Mouse (Mus musculus) neural tube, embryonic 11.5 days (tissue): ENCODE measurements around the gene Pdx1. TPM values are rescaled to one million over a fixed set of nuclear protein-coding genes. Genes with fewer than 3 reads are reported as not detected.

Experiments used
- ATAC-seq: fragments of 200-750 bp; cut with Nextera tagmentation; 2 replicates; pipeline ENCODE4 v1.8.0; 2017; ENCODE audit warnings: moderate number of reproducible peaks, mild to moderate bottlenecking, moderate TSS enrichment, moderate library complexity; ENCODE audit not compliant: insufficient read depth, low FRiP score, low TSS enrichment
- DNase-seq: peaks from one replicate; pipeline ENCODE4 v3.0.0-alpha.2; 2015; ENCODE audit warnings: low spot score
- H3K27ac ChIP-seq: fragments of 300-500 bp; sonication (generic); 2 replicates; pipeline ENCODE4 v1.5.1; 2014; ENCODE audit warnings: low read depth, mild to moderate bottlenecking, low read length
- H3K27me3 ChIP-seq: fragments of 300-500 bp; sonication (generic); 2 replicates; pipeline ENCODE4 v1.6.1; 2014; ENCODE audit warnings: mild to moderate bottlenecking, low read length, mixed read lengths; ENCODE audit not compliant: control insufficient read depth, insufficient read depth
- H3K36me3 ChIP-seq: fragments of 300-500 bp; sonication (generic); 2 replicates; pipeline ENCODE4 v1.6.1; 2014; ENCODE audit warnings: mild to moderate bottlenecking, low read length, moderate library complexity, mixed read lengths; ENCODE audit not compliant: control insufficient read depth, insufficient read depth
- H3K4me1 ChIP-seq: fragments of 300-500 bp; sonication (generic); 2 replicates; pipeline ENCODE4 v1.6.1; 2014; ENCODE audit warnings: low read length, mixed read lengths; ENCODE audit not compliant: control insufficient read depth, insufficient read depth
- H3K4me2 ChIP-seq: fragments of 300-500 bp; sonication (generic); 2 replicates; pipeline ENCODE4 v1.6.1; 2014; ENCODE audit warnings: low read depth, mild to moderate bottlenecking, moderate library complexity
- H3K4me3 ChIP-seq: fragments of 300-500 bp; sonication (generic); 2 replicates; pipeline ENCODE4 v1.5.1; 2014; ENCODE audit warnings: low read depth, low read length
- H3K9ac ChIP-seq: fragments of 300-500 bp; sonication (generic); 2 replicates; pipeline ENCODE4 v1.6.1; 2014; ENCODE audit warnings: mild to moderate bottlenecking, low read length
- H3K9me3 ChIP-seq: fragments of 300-500 bp; sonication (generic); 2 replicates; pipeline ENCODE4 v1.6.1; 2016; ENCODE audit warnings: low read length; ENCODE audit not compliant: control insufficient read depth
- WGBS: fragments of 180-500 bp; shearing (Covaris S2); extraction: QIAGEN DNeasy Blood & Tissue Kit; methylation state at CpG from one replicate; pipeline ENCODE4 v1.1.7; 2014; 5-methylcytosine and 5-hydroxymethylcytosine counted together
- polyA plus RNA-seq: library from polyadenylated mRNA; unstranded; fragments of >200 nt; fragmentation: Nextera tagmentation; extraction: Ambion mirVana; gene quantifications from 2 replicates; pipeline ENCODE4 v1.2.1, GENCODE M21; 2014

Gene Pdx1
- polyA plus RNA-seq, 1 experiment from 2014 or later, result not detected

DNA sequence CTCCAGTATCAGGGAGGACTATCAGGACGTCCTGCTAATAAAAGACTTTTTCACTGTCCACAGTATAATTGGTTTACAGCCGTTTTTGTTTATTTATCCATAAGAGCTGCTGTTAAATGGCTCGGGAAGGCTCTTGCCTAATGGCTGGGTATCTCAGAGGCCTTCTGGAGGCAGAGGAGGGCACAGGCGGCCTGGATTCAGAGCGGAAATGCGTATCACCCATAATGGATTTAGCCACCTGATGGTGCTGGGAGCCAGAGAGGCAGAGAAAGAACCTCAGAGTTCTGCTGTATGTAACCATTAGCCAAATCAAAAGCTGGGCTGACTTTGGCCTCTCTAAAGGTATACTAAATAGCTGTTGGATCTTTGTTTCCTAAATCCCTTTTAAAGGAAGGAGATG, 2.3 kb upstream of the Pdx1 start:
- H3K9me3 ChIP-seq, result no peaks in the 10 kb centered on the region
- 1% methylated on average over 6 of the region's 6 CpGs for whole genome bisulfite sequencing
- H3K27ac ChIP-seq, result no peak overlapping the region
- no peaks in the 10 kb centered on the region for H3K4me1 ChIP-seq
- no peak overlapping the region for H3K4me2 ChIP-seq
- H3K27me3 ChIP-seq, result peaks cover 72% of the 10 kb centered on the region
- DNase-seq (no peak), ATAC-seq (no peak)
- H3K36me3 ChIP-seq, result no peaks in the 10 kb centered on the region
- H3K9ac ChIP-seq, result no peak overlapping the region
- no peak overlapping the region for H3K4me3 ChIP-seq

DNA sequence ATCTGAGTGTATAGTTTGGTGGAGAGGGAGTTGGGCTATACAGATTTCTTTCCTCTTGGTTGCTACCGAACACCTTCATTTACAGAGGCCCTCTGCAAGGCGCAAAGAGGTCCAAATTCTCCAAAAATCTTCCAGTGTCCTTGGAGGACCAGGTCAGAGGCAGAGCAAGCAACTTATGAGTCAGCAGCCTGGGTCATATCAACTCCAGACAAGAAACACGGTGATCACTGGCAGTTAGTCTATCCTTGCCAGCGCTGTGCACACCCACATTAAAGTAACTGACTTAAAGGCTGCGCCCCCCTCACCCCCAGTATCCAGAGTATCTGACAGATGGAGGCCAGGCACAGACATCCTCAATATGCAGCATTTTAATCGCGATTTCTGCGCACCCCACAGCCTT, 1.0 kb upstream of the Pdx1 start:
- H3K4me3 ChIP-seq, result no peak overlapping the region
- no peaks in the 10 kb centered on the region for H3K36me3 ChIP-seq
- WGBS, result 2% methylated on average over 8 of the region's 8 CpGs
- ATAC-seq (no peak), DNase-seq (no peak)
- no peaks in the 10 kb centered on the region for H3K9me3 ChIP-seq
- no peak overlapping the region for H3K4me2 ChIP-seq
- no peak overlapping the region for H3K27ac ChIP-seq
- no peaks in the 10 kb centered on the region for H3K4me1 ChIP-seq
- H3K27me3 ChIP-seq, result peaks cover 83% of the 10 kb centered on the region
- no peak overlapping the region for H3K9ac ChIP-seq

DNA sequence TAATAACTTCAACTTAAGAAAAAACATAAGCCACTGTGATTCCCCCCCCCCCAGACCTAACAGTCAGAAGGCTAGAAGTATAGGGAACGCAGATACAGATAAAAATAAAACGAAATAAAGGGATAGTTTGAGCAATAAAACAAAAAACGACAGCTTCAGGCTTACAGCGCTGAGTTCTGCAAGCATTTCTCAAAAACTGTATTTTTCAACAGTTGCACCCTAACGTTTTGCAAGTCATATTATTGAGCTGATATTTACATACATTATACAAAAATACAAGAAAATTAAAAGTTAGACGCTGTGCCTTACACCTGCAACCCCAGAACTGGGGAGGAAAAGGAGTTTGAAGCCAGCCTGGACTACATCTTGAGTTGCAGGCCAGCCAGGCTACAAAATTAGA, 388 bp upstream of the Pdx1 start:
- ATAC-seq, result no peak
- no peak overlapping the region for H3K4me2 ChIP-seq
- WGBS, result 4% methylated on average over 6 of the region's 6 CpGs
- no peak overlapping the region for H3K9ac ChIP-seq
- peaks cover 89% of the 10 kb centered on the region for H3K27me3 ChIP-seq
- no peaks in the 10 kb centered on the region for H3K4me1 ChIP-seq
- H3K27ac ChIP-seq, result no peak overlapping the region
- H3K36me3 ChIP-seq, result no peaks in the 10 kb centered on the region
- DNase-seq, result no peak
- H3K9me3 ChIP-seq, result no peaks in the 10 kb centered on the region
- no peak overlapping the region for H3K4me3 ChIP-seq

DNA sequence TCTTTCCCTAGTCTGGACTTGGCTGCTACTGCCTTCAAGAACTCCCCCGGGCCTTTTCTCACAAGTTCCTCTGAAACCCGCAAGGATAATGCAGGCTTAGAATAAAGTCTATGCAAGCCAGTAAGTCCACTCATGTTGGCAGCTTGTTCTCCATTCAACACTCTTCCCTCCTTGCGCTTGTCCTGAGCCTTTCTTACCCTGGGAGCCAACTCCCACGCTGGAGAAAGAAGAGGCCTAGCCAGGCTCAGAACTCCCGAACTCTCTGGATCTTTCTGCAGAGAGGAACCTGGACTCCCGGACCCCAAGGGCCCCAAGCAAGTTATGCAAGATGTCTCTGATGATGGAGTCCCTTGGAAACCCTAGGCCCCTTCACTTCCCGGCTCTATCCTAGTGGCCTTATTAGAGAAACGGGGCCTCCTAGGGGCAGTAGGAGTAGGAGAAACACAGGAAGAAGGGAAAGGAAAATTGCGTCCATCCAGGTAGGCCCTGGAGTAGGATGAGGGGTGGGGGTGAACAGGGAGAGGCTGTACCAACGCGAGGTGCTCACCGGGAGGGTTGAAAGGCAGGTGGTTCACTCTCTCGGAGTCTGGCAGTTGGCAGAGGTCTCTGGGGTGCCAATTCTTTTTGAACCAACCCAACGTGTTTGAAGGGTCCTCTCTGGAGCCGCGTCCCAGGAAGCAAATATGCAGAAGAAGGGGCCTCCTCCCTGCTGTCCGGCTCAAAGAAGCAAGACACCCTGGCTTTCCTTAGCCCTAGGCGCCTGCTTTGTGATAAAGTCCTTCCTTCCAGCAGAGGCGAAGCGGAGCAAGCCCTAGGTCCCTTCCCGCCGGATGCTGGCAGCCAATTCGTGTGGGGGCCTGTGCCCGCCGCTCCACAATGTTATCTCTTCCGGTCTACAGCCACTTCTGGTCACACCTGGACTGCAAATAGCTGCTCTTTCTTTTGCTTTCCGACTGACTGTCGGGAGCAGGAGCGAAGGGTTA, 1.2 kb downstream of the Pdx1 start:
- Histone ChIP-seq H3K9ac (no peak overlapping the region), H3K27me3 (peaks cover 97% of the 10 kb centered on the region), H3K36me3 (no peaks in the 10 kb centered on the region), H3K4me1 (no peaks in the 10 kb centered on the region), H3K4me3 (no peak overlapping the region), H3K9me3 (no peaks in the 10 kb centered on the region), H3K4me2 (no peak overlapping the region), H3K27ac (no peak overlapping the region)
- ATAC-seq (no peak), DNase-seq (peak; percentile 39)
- WGBS, result 1% methylated on average over 29 of the region's 29 CpGs

DNA sequence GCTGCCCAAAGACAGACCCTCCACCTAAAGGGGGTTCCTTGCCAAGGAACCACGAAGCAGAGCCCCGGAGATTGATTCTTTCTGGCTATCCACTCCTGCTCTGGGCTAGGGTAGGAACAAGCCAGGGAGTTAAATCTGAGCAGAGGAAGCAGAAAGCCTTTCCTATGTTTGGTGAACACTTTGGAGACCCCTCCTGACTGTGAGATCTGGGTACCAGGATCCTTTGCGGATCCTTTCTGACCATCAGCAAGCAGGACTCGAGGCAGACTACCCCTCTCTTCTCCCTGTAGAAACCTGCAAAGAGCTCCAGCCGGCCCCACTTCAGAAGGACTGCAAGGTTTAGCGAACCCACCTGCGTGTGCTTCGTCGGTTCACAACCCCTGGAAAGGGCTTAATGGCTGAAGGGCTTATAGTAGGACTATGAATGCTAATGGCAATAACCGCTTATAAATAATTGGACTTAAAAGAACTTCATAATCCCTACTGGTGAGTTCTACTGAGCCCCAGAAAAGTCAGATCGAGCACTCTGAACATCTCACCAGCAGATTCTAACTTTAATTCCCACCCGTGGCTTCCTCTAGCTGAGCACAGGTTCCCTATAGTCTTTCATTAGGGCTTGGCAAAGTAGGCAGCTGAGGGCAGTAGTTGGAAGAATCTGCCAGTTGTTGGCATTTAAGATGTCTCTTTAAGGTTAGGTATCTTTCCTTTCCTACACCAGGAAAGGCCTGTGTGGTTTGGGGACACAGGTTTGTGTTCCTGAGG, 2.5 kb downstream of the Pdx1 start:
- WGBS, result 2% methylated on average over 12 of the region's 12 CpGs
- no peak overlapping the region for H3K4me2 ChIP-seq
- no peak overlapping the region for H3K4me3 ChIP-seq
- H3K36me3 ChIP-seq, result no peaks in the 10 kb centered on the region
- ATAC-seq (no peak), DNase-seq (no peak)
- peaks cover 97% of the 10 kb centered on the region for H3K27me3 ChIP-seq
- H3K9ac ChIP-seq, result no peak overlapping the region
- no peaks in the 10 kb centered on the region for H3K9me3 ChIP-seq
- H3K27ac ChIP-seq, result no peak overlapping the region
- H3K4me1 ChIP-seq, result no peaks in the 10 kb centered on the region

DNA sequence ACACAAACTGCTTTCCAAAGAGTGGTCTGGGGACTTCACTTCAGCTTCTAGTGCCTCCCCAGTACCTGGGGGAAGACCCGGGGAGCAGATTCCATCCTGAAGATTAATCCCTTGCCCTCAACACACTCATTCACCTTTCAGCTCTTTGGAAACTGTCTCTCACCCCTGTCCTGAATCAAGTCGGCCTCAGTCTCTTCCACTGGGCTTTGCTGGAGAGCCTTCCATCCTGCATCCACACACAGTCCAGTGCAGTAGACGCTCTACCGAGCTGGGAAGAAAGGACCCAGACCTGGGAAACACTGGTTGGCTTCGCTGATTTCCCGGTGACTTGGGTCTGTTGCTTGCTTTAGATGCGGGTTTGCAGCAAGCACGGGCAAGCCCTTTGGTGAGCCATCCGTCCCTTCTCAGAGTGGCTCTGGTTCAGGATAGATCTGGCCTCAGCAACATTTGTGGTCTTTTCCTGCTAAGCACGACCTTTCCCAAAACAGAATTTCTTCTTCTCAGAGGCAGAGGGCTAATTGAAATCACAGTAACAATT, 3.1 kb downstream of the Pdx1 start:
- peaks cover 97% of the 10 kb centered on the region for H3K27me3 ChIP-seq
- DNase-seq (peak; percentile 56), ATAC-seq (no peak)
- H3K4me2 ChIP-seq, result no peak overlapping the region
- 2% methylated on average over 10 of the region's 10 CpGs for WGBS
- H3K27ac ChIP-seq, result no peak overlapping the region
- no peaks in the 10 kb centered on the region for H3K36me3 ChIP-seq
- no peaks in the 10 kb centered on the region for H3K9me3 ChIP-seq
- H3K4me1 ChIP-seq, result no peaks in the 10 kb centered on the region
- no peak overlapping the region for H3K9ac ChIP-seq
- no peak overlapping the region for H3K4me3 ChIP-seq

DNA sequence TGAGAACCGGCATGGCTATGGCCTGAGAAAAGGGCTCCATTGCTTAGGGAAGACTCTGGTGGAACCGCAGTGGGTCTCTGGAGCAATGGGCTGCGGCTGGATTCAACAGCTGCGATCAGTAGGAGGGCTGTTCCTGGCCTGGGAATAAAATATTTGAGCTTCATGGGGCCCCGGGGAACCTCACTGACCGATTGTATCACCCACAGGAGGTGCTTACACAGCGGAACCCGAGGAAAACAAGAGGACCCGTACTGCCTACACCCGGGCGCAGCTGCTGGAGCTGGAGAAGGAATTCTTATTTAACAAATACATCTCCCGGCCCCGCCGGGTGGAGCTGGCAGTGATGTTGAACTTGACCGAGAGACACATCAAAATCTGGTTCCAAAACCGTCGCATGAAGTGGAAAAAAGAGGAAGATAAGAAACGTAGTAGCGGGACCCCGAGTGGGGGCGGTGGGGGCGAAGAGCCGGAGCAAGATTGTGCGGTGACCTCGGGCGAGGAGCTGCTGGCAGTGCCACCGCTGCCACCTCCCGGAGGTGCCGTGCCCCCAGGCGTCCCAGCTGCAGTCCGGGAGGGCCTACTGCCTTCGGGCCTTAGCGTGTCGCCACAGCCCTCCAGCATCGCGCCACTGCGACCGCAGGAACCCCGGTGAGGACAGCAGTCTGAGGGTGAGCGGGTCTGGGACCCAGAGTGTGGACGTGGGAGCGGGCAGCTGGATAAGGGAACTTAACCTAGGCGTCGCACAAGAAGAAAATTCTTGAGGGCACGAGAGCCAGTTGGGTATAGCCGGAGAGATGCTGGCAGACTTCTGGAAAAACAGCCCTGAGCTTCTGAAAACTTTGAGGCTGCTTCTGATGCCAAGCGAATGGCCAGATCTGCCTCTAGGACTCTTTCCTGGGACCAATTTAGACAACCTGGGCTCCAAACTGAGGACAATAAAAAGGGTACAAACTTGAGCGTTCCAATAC, 4.7 kb downstream of the Pdx1 start:
- no peak overlapping the region for H3K9ac ChIP-seq
- WGBS, result under 1% methylated on average over 48 of the region's 48 CpGs
- no peak overlapping the region for H3K4me3 ChIP-seq
- peaks cover 98% of the 10 kb centered on the region for H3K27me3 ChIP-seq
- DNase-seq (peak; percentile 66), ATAC-seq (no peak)
- H3K27ac ChIP-seq, result no peak overlapping the region
- no peaks in the 10 kb centered on the region for H3K4me1 ChIP-seq
- no peaks in the 10 kb centered on the region for H3K9me3 ChIP-seq
- H3K36me3 ChIP-seq, result no peaks in the 10 kb centered on the region
- no peak overlapping the region for H3K4me2 ChIP-seq

DNA sequence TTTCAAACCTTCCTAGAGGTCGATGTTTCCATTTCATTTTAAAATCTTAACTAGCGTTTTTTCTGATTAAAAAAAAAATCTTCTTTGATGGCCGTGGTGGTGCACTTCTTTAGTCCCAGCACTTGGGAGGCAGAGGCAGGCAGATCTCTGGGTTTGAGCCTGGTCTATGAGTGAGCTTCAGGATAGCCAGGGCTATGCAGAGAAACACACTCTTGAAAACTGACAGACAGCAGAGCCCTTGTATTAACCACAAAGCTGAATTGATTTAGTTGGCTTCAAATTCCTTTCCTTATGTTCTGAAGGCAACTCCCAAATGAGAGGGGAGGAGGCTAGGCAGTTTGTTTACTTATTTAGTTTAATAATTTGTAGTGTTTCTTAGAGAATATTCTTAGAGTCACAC, 6.0 kb downstream of the Pdx1 start:
- no peak overlapping the region for H3K4me3 ChIP-seq
- no peak overlapping the region for H3K9ac ChIP-seq
- no peak overlapping the region for H3K27ac ChIP-seq
- ATAC-seq (no peak), DNase-seq (peak; percentile 19)
- WGBS, result 16% methylated on average over 3 of the region's 3 CpGs
- H3K4me1 ChIP-seq, result no peaks in the 10 kb centered on the region
- H3K4me2 ChIP-seq, result no peak overlapping the region
- H3K27me3 ChIP-seq, result peaks cover 92% of the 10 kb centered on the region
- H3K9me3 ChIP-seq, result no peaks in the 10 kb centered on the region
- H3K36me3 ChIP-seq, result no peaks in the 10 kb centered on the region
